Mouse (Mus musculus) liver, embryonic 14.5 days (tissue): ENCODE measurements around the gene Dhx34.

ENCODE experiments used
- CTCF ChIP-seq: IDR thresholded peaks from 2 replicates; pipeline ENCODE4 v1.5.1; 2016; ENCODE audit warnings: antibody characterized with exemption, low read depth, control low read depth
- EP300 ChIP-seq: IDR thresholded peaks from 2 replicates; pipeline ENCODE4 v1.6.1; 2016; ENCODE audit warnings: antibody characterized with exemption, low read depth

GRCm38 (mm10) chr7:16203505-16203903, 18.3 kb downstream of the Dhx34 start:
- TF ChIP-seq EP300: no peak
- TF ChIP-seq CTCF: no peak
